Mouse (Mus musculus): ENCODE measurements around the gene Tmprss9. TPM values are rescaled to one million over a fixed set of nuclear protein-coding genes. Genes with fewer than 3 reads are reported as not detected.

Gene Tmprss9
- total RNA-seq, 2 experiments from 2014 or later, result 0.32 TPM; not detected in 1

- no peak for DNase-seq (ENCODE audit: low spot score in 2 of 2)
- intact Hi-C loops (cut with DNase I), result no loop called here
Measured at GRCm38 (mm10) chr10:80904004-80904693, 32.5 kb downstream of the Tmprss9 start.

GRCm38 (mm10) chr10:80904709-80905108 is 33.1 kb downstream of the Tmprss9 start:
- intact Hi-C loops (cut with DNase I), result no loop called here
- DNase-seq (ENCODE audit: low spot score in 2 of 2), result no peak

GRCm38 (mm10) chr10:80909375-80910162 is 37.9 kb downstream of the Tmprss9 start:
- no peak for DNase-seq (ENCODE audit: low spot score in 2 of 2)
- intact Hi-C loops (cut with DNase I), result no loop called here

GRCm38 (mm10) chr10:80911354-80911753 is 39.7 kb downstream of the Tmprss9 start:
- no peak for DNase-seq (ENCODE audit: low spot score in 2 of 2)
- intact Hi-C loops (cut with DNase I), result no loop called here

- intact Hi-C loops (cut with DNase I), result no loop called here
- DNase-seq (ENCODE audit: low spot score in 2 of 2), result no peak
Measured at GRCm38 (mm10) chr10:80911891-80912290, 40.2 kb downstream of the Tmprss9 start.

GRCm38 (mm10) chr10:80913364-80914011 is 41.8 kb downstream of the Tmprss9 start:
- intact Hi-C loops (cut with DNase I), result no loop called here
- DNase-seq (ENCODE audit: low spot score in 2 of 2), result no peak

GRCm38 (mm10) chr10:80914253-80914656 is 42.6 kb downstream of the Tmprss9 start:
- DNase-seq (ENCODE audit: low spot score in 2 of 2), result no peak
- intact Hi-C loops (cut with DNase I), result no loop called here

GRCm38 (mm10) chr10:80915260-80915659 is 43.6 kb downstream of the Tmprss9 start:
- DNase-seq (ENCODE audit: low spot score in 2 of 2), result no peak
- intact Hi-C loops (cut with DNase I), result no loop called here

GRCm38 (mm10) chr10:80915736-80916135 is 44.1 kb downstream of the Tmprss9 start:
- intact Hi-C loops (cut with DNase I), result no loop called here
- DNase-seq (ENCODE audit: low spot score in 2 of 2), result no peak

- DNase-seq (ENCODE audit: low spot score in 2 of 2), result no peak
- intact Hi-C loops (cut with DNase I), result no loop called here
Measured at GRCm38 (mm10) chr10:80917336-80917778, 45.7 kb downstream of the Tmprss9 start.

GRCm38 (mm10) chr10:80917779-80918434 is 46.3 kb downstream of the Tmprss9 start, which contains the start of gene Lmnb2:
TSS of gene Lmnb2 (minus strand) at chr10:80918245.
- peak; percentile 85 to 91 for DNase-seq (ENCODE audit: low spot score in 2 of 2)
- intact Hi-C loops (cut with DNase I), result no loop called here

GRCm38 (mm10) chr10:80921923-80922322 is 50.3 kb downstream of the Tmprss9 start:
- intact Hi-C loops (cut with DNase I), result no loop called here
- DNase-seq (ENCODE audit: low spot score in 2 of 2), result no peak

- intact Hi-C loops (cut with DNase I), result no loop called here
- DNase-seq (ENCODE audit: low spot score in 2 of 2), result no peak
Measured at GRCm38 (mm10) chr10:80925472-80925871, 53.8 kb downstream of the Tmprss9 start.

- intact Hi-C loops (cut with DNase I), result loop anchor here (1.0 to 2.0 kb wide), 3 partner anchors 60 to 246 kb away; no protein-coding TSS in a partner anchor
Measured at GRCm38 (mm10) chr10:80928586-80929298, 57.1 kb downstream of the Tmprss9 start.

GRCm38 (mm10) chr10:80929299-80930226 is 57.9 kb downstream of the Tmprss9 start, which contains the start of gene Gadd45b:
TSS of gene Gadd45b (plus strand) at chr10:80930073.
- intact Hi-C loops (cut with DNase I), result loop anchor here (1.0 to 2.0 kb wide), 3 partner anchors 59 to 245 kb away; no protein-coding TSS in a partner anchor
- DNase-seq (ENCODE audit: low spot score in 2 of 2), result peak; percentile 97 to 99

More at GRCm38 (mm10) chr10:80928586-80929298, 57.1 kb downstream of the Tmprss9 start:
- DNase-seq (ENCODE audit: low spot score in 2 of 2), result peak; percentile 94 to 96

- intact Hi-C loops (cut with DNase I), result no loop called here
- peak in 1 of 2 experiments; percentile 72 for DNase-seq (ENCODE audit: low spot score in 2 of 2)
Measured at GRCm38 (mm10) chr10:80930361-80931152, 58.9 kb downstream of the Tmprss9 start.

- DNase-seq (ENCODE audit: low spot score in 2 of 2), result peak in 1 of 2 experiments; percentile 32
- intact Hi-C loops (cut with DNase I), result no loop called here
Measured at GRCm38 (mm10) chr10:80931153-80931671, 59.6 kb downstream of the Tmprss9 start.
